ENCODE assay signal across 9 mouse cellular contexts in the genomic region with DNA sequence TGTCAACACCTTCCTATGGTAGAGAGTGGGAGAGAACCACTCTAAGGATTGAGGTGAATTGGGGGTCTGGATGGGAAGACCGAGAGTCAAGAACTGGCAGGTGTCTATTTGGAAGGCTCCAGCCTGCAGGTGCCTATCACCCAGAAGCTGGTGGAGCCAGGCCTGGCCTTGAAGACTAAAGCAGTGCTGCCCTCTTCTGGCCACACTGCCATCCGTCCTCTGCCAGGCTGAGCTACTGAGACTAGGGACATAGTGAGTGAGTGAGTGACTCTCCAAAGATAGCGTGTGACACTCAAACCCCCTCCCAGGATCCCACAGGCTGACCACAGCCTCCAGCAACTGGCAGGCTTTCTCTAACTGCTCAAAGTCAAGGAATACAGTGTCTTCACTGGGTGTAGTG. TPM values are rescaled to one million over a fixed set of nuclear protein-coding genes. Genes with fewer than 3 reads are reported as not detected.
DNase-seq lines count a peak whose midpoint lies in the region; ATAC-seq and TF ChIP-seq lines count a peak whose summit lies in the region.
"Had no signal": no experiment of that assay in that cellular context is flagged by ENCODE, and none has a peak within 500 bp of the region (broad histone marks: within the 10 kb centered on the region; RNA-seq: fewer than 3 reads in every experiment).

No protein-coding gene starts in this region.

- H3K4me1 ChIP-seq in bone marrow macrophage, adult 2 months (ENCODE audit: control insufficient read depth, insufficient read depth, low read length): peaks cover 3% of the 10 kb centered on the region
- peaks cover 11% of the 10 kb centered on the region for H3K4me1 ChIP-seq in embryonic facial prominence, embryonic 14.5 days (ENCODE audit: control insufficient read depth, insufficient read depth, low read length)
- peaks cover 20% of the 10 kb centered on the region for H3K4me1 ChIP-seq in hindbrain, embryonic 10.5 days (replicated peaks)
- no peaks in the 10 kb centered on the region; the same call in 1 of the 2 replicates for H3K4me1 ChIP-seq in midbrain, postnatal 0 days (ENCODE audit: insufficient read depth, low read length)

- intact Hi-C loops in left cerebral cortex, postnatal 14 days (cut with DNase I): loop anchor here (5.0 kb wide), 1 partner anchor 40 kb away; no protein-coding TSS in a partner anchor

- H3K27me3 ChIP-seq in embryonic facial prominence, embryonic 14.5 days (replicated peaks; ENCODE audit: control insufficient read depth, insufficient read depth, low read length): no peaks in the 10 kb centered on the region
- peaks cover 17% of the 10 kb centered on the region for H3K27me3 ChIP-seq in hindbrain, embryonic 10.5 days (ENCODE audit: insufficient read depth, poor library complexity, severe bottlenecking)
- H3K27me3 ChIP-seq in midbrain, postnatal 0 days (ENCODE audit: insufficient read depth, low read length): no peaks in the 10 kb centered on the region

- no peaks in the 10 kb centered on the region for H3K36me3 ChIP-seq in embryonic facial prominence, embryonic 14.5 days (ENCODE audit: control insufficient read depth, insufficient read depth, low read length)
- H3K36me3 ChIP-seq in hindbrain, embryonic 10.5 days: no peaks in the 10 kb centered on the region
- no peaks in the 10 kb centered on the region for H3K36me3 ChIP-seq in midbrain, postnatal 0 days (ENCODE audit: insufficient read depth, low read length)

- DNase-seq in layer of hippocampus, adult 11-12 months (ENCODE audit: low spot score): peak; percentile 84
- no peak for DNase-seq in layer of hippocampus, adult 9-10 months (ENCODE audit: low spot score)
- DNase-seq in embryonic facial prominence, embryonic 14.5 days (ENCODE audit: low spot score): peak; percentile 73
- DNase-seq in hindbrain, embryonic 10.5 days (ENCODE audit: low spot score): peak; percentile 69
- DNase-seq in left cerebral cortex, postnatal 14 days (ENCODE audit: low spot score in 2 of 2): peak; percentile 87 to 90
- DNase-seq in midbrain, postnatal 0 days (ENCODE audit: low spot score): peak; percentile 89
- peak; percentile 80 for DNase-seq in testis, postnatal 10 days (ENCODE audit: low spot score)

- no peak overlapping the region for H3K4me3 ChIP-seq in bone marrow macrophage, adult 2 months (ENCODE audit: insufficient read depth, low read length)
- H3K4me3 ChIP-seq in embryonic facial prominence, embryonic 14.5 days (ENCODE audit: low read depth, low read length): no peak overlapping the region
- no peak overlapping the region for H3K4me3 ChIP-seq in hindbrain, embryonic 10.5 days
- H3K4me3 ChIP-seq in midbrain, postnatal 0 days (ENCODE audit: low read depth, low read length): no peak overlapping the region
- H3K4me3 ChIP-seq: erythroblast, embryonic 14.5 days had no signal

- peak; percentile 58 for TF ChIP-seq CTCF in bone marrow macrophage, adult 2 months (IDR thresholded peaks at IDR 0.05; ENCODE audit: low read depth, low read length)
- TF ChIP-seq CTCF in midbrain, postnatal 0 days (IDR thresholded peaks at IDR 0.05): peak; percentile 93

- H3K27ac ChIP-seq in bone marrow macrophage, adult 2 months (ENCODE audit: insufficient read depth, low read depth, low read length): no peak overlapping the region
- no peak overlapping the region for H3K27ac ChIP-seq in embryonic facial prominence, embryonic 14.5 days (replicated peaks; ENCODE audit: low read depth, low read length)
- no peak overlapping the region for H3K27ac ChIP-seq in hindbrain, embryonic 10.5 days
- H3K27ac ChIP-seq in midbrain, postnatal 0 days (ENCODE audit: low read depth, low read length): no peak overlapping the region

- no peak for TF ChIP-seq POLR2A in bone marrow macrophage, adult 2 months (IDR thresholded peaks at IDR 0.05; ENCODE audit: borderline replicate concordance, low read depth, low read length)

- no peak overlapping the region for H3K4me2 ChIP-seq in embryonic facial prominence, embryonic 14.5 days (ENCODE audit: low read depth, low read length)
- no peak overlapping the region for H3K4me2 ChIP-seq in midbrain, postnatal 0 days (ENCODE audit: low read depth, low read length, poor library complexity, severe bottlenecking)

- 0 out of 2 replicates have a peak, but pooled peaks have one; percentile 49 for ATAC-seq in embryonic facial prominence, embryonic 14.5 days (ENCODE audit: low read depth)
- ATAC-seq in midbrain, postnatal 0 days (ENCODE audit: low FRiP score): peak; percentile 55; the same call in 1 of the 2 replicates

- no peaks in the 10 kb centered on the region for H3K9me3 ChIP-seq in embryonic facial prominence, embryonic 14.5 days (ENCODE audit: control insufficient read depth, low read length)
- H3K9me3 ChIP-seq in hindbrain, embryonic 10.5 days: no peaks in the 10 kb centered on the region
- H3K9me3 ChIP-seq in midbrain, postnatal 0 days (ENCODE audit: low read length): no peaks in the 10 kb centered on the region

- 13% methylated on average over 3 of the region's 3 CpGs for WGBS in embryonic facial prominence, embryonic 14.5 days
- WGBS in hindbrain, embryonic 10.5 days: 17% methylated on average over 3 of the region's 3 CpGs
- 12% methylated on average over 3 of the region's 3 CpGs for WGBS in midbrain, postnatal 0 days

- no peak overlapping the region for H3K9ac ChIP-seq in embryonic facial prominence, embryonic 14.5 days (ENCODE audit: low read depth, low read length)
- H3K9ac ChIP-seq in midbrain, postnatal 0 days (replicated peaks; ENCODE audit: low read length, poor library complexity, severe bottlenecking): no peak overlapping the region

RNA-seq across cellular contexts. Expression of a gene that starts 17.0 kb away (rescaled TPM):
- polyA plus RNA-seq in bone marrow macrophage, adult 2 months (2012; ENCODE audit: insufficient read depth, insufficient read length, missing spikeins): not detected in 2 replicates
- 1.7 and 2.7 TPM in 2 replicates for polyA plus RNA-seq in embryonic facial prominence, embryonic 14.5 days (2014; fragmentation: Nextera tagmentation; extraction: Ambion mirVana)
- polyA plus RNA-seq in hindbrain, embryonic 10.5 days (2016; fragmentation: Nextera tagmentation; extraction: Ambion mirVana): 0.14 TPM in 1 of 2 replicates, not detected in the other
- not detected for total RNA-seq in left cerebral cortex, postnatal 14 days (2021)
- 0.28 TPM in 1 of 2 replicates, not detected in the other for total RNA-seq in midbrain, postnatal 0 days (2014; rRNA removed)
- polyA plus RNA-seq in midbrain, postnatal 0 days (2015; fragmentation: Nextera tagmentation; extraction: Ambion mirVana): 0.25 TPM in 1 of 2 replicates, not detected in the other
- polyA plus RNA-seq: erythroblast, embryonic 14.5 days had no signal

RNA-seq across cellular contexts. Expression of a gene that starts 17.3 kb away (rescaled TPM):
- 0.32 and 0.67 TPM in 2 replicates for polyA plus RNA-seq in bone marrow macrophage, adult 2 months (2012; ENCODE audit: insufficient read depth, insufficient read length, missing spikeins)
- polyA plus RNA-seq in embryonic facial prominence, embryonic 14.5 days (2014; fragmentation: Nextera tagmentation; extraction: Ambion mirVana): 34.8 and 35.1 TPM in 2 replicates
- 1.9 and 2.0 TPM in 2 replicates for polyA plus RNA-seq in hindbrain, embryonic 10.5 days (2016; fragmentation: Nextera tagmentation; extraction: Ambion mirVana)
- 10 to 100 TPM; 21.4 to 25.0 TPM for total RNA-seq in left cerebral cortex, postnatal 14 days (2021)
- total RNA-seq in midbrain, postnatal 0 days (2014; rRNA removed): 31.6 and 37.3 TPM in 2 replicates
- polyA plus RNA-seq in midbrain, postnatal 0 days (2015; fragmentation: Nextera tagmentation; extraction: Ambion mirVana): 7.5 and 8.7 TPM in 2 replicates
- polyA plus RNA-seq: erythroblast, embryonic 14.5 days had no signal

RNA-seq across cellular contexts. Expression of a gene that starts 51.3 kb away (rescaled TPM):
- not detected in 2 replicates for polyA plus RNA-seq in bone marrow macrophage, adult 2 months (2012; ENCODE audit: insufficient read depth, insufficient read length, missing spikeins)
- polyA plus RNA-seq in embryonic facial prominence, embryonic 14.5 days (2014; fragmentation: Nextera tagmentation; extraction: Ambion mirVana): 6.4 and 8.3 TPM in 2 replicates
- 5.1 and 9.9 TPM in 2 replicates for polyA plus RNA-seq in hindbrain, embryonic 10.5 days (2016; fragmentation: Nextera tagmentation; extraction: Ambion mirVana)
- total RNA-seq in left cerebral cortex, postnatal 14 days (2021): 100 to 1,000 TPM; 490 to 503 TPM
- 145 and 192 TPM in 2 replicates for total RNA-seq in midbrain, postnatal 0 days (2014; rRNA removed)
- 110 and 114 TPM in 2 replicates for polyA plus RNA-seq in midbrain, postnatal 0 days (2015; fragmentation: Nextera tagmentation; extraction: Ambion mirVana)
- polyA plus RNA-seq: erythroblast, embryonic 14.5 days had no signal

Comparison
In these comparisons a context has a peak if more than half of its experiments do, and no peak if none do; other contexts are left out.
1. RNA of a gene that starts 51.3 kb away (polyA plus RNA-seq): 110 to 114 TPM in midbrain, postnatal 0 days; 5.1 to 9.9 TPM in hindbrain, embryonic 10.5 days, 6.4 to 8.3 TPM in embryonic facial prominence, embryonic 14.5 days and not detected in bone marrow macrophage, adult 2 months; every median in the first group is over 10 times any median in the second.